Mouse (Mus musculus): ENCODE data around the gene Tac2.
A peak's percentile ranks its signal among the peaks of the same experiment; 100 is the strongest.

Gene Tac2

DNA sequence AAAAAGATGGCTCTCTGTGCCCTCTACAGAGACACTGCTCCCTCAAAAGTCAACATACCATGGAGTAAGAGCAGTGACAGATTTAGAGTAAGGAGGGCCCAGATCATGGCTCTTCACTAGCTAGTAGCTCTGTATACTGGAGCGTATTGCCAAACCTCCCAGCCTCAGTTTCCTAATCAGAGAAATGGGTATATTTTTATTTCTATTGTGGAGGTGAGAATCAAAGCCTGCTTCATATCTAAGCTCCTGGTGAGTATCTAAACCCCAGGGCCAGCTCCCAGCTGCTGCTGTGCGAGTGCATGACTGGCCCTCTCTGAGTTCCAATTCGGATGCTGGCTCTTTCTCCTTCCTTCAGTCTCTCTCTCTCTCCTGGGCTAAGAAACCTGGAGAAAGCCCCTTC lies at the start of gene Tac2:
Gene Tac2, plus strand, starts transcription at position 301 of the 400 bp plus-strand sequence.
- no peak for DNase-seq

- peak; percentile 73 for DNase-seq
Measured at GRCm38 (mm10) chr10:127674794-127675522, 49.3 kb upstream of the Tac2 start.

DNA sequence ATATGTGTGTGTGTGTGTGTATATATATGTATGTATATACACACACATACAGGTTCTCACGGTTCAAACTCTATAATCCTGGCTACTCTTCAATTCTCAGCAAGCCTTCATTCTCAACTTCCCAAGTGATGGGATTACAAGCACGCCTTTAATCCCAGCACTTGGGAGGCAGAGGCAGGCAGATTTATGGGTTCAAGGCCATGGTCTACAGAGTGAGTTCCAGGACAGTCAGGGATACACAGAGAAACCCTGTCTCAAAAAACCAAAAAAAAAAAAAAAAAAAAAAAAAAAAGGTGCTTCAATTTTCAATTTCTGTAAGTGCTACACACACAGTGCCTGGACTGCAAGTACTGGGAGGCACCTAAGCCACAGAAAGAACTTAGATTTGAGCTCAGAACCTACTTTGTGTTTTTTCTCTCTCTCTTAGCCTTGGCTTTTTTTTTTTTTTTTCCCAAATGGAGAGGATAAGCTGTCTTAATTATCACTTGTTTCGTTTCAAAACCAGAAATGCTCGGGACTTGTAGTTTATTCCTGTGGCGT lies 48.3 kb upstream of the Tac2 start:
- no peak for DNase-seq

- peak; percentile 99 for DNase-seq
Measured at GRCm38 (mm10) chr10:127676691-127677548, 47.4 kb upstream of the Tac2 start.

DNA sequence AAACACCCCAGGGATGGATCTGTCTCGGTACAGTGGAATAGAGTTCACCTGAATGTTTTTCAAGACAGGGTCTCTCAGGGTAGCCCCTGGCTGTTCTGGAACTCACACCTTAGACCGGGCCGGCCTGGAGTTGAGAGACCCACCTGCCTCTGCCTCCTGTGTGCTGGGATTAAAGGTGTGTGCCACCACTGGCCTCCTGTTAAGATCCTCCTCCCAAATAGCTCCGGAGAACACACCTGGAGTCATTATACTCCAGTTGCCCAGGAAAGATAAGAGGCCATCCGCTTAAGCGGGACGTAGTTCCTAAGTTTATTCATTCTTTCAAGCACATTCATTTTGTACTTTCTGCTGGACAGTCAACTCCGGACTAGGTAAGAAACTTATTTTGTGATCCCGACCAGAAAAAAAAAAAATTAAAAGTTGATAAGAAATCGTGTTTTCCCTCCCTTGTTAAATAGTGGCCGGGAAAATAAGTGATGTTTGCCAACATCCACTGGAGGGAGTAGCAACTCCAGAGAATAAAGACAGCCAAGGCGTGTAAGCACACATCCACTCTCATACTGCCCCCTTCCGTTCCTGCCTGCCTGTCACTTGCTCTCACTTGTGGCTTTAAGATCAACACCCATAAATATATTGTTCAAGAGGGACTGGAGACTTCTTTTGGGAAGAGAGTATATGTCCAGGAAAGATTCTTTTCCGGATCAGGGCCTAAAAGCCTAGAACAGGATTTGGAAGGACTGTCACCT lies 46.5 kb upstream of the Tac2 start:
- peak; percentile 85 for DNase-seq

GRCm38 (mm10) chr10:127679208-127679607 lies 45.1 kb upstream of the Tac2 start:
- no peak for DNase-seq

DNA sequence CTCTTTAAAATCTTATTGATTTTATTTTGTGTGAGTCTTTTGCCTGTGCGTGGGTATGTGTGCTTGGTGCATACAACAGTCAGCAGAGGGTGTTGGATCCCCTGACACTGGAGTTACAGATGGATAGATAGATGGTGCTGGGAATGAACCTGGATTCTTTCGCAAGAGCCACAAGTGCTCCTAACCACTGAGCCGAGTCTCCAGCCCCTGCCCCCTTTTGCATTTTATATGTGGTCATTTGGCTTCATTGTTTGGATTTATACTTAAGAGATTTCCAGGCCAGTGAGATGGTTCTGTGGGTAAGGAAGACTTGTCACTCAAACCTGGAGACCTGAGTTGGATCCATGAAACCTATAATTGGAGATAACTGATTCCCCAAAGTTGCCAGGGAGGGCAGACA lies 44.4 kb upstream of the Tac2 start:
- no peak for DNase-seq

DNA sequence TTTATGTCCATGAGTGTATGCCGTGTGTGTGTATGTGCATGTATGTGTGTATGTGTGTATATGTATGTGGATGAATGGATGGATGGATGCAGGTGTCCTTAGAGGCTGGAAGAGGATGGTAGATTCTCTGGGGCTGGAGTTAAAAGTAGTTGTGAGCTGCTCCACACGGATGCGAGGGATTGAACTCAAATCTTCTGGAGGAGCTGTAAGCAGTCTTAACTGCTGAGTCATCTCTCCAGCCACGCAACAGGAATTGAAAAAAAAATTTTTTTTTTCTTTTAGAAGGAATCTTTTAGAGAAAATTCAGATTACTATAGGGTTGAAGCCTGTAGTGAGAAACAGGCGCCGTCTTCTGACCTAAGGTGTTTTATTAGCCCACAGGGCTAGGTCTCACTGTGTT lies 41.4 kb upstream of the Tac2 start:
- DNase-seq, result no peak

GRCm38 (mm10) chr10:127691053-127691452 lies 33.2 kb upstream of the Tac2 start:
- no peak for DNase-seq

GRCm38 (mm10) chr10:127694636-127695035 lies 29.6 kb upstream of the Tac2 start:
- DNase-seq, result peak; percentile 49

- DNase-seq, result no peak
Measured at GRCm38 (mm10) chr10:127695775-127696174, 28.5 kb upstream of the Tac2 start.

DNA sequence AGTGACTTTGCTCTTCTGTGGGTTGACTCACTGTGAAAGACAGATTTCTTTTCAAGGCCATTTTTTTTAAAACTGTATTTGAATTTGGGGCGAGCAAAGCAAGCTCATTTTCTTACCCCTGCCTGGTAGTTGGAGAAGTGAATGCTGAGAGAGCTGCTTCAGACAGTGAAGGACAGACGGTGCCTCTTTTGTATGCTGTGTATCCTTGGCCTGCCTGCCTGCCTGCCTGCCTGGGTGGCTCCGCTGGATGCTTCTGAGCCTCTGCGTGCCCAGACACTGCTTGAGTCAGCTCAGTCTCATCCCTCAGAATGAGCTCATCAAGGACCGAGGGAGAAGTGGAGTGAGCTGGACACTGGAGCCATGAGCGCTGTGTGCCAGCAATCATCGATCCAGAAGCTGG lies 25.3 kb upstream of the Tac2 start:
- no peak for DNase-seq

DNA sequence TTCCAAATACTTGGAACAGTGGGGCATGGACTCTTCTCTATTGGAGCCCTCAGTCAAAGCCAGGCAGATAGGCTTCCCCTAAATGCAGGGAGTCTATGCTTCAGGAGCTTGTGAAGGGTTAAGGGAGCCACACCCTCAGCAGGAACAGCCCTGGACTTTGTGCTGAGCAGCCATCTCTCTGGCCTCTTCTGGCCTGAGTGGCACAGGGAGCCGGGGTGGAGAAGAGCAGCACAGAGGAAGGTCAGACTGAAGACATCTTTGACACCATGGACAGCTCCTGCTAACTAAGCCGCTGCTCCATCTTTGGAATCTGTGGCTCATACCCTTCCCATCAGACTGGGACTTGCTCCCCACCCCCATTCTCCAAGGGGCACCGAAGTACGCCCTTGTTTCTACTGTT lies 21.0 kb upstream of the Tac2 start:
- peak; percentile 55 for DNase-seq

DNA sequence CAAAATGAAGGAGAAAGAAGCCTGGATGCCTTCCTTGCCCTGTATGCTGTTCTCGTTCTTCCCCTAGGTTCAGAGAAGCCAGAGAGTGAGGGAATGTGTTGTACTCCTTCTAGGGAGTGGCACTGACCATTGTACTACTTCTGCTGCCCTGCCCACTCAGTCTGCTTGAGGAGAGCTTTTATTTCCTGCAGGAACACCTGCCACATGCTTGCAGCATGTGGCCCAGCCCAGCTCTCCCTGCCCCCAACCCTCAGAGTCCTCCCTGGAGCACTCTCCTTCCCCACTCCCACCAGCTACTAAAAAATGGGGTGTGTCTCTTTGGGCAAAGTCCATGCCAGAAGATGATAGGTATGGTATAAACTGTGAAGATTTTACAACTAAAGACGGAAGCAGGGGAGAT lies 20.0 kb upstream of the Tac2 start:
- no peak for DNase-seq

DNA sequence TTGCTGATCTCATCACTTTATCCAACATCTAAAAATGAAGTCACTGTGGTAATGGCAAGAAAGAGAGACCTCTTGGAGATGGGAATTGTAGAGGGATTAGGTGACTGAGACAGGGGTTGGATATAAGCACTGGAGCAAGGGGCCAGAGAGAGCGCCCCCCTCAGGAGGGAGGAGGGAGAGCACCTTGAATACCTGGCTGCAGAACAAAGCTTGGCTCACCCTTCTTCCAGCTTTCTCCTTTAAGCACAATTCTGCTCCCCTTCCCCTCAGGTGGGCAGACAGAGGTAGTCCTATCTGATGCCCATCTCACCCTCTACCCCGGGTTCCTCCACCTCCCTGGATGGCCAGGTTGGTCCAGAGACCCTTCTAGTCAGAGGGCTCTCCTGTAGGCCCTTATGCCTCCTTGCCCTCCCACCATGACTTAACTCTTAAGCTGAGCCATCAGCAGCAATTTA lies 19.5 kb upstream of the Tac2 start, which contains the start of gene Myo1a:
Gene Myo1a, plus strand, starts transcription at position 405 of the 455 bp plus-strand sequence.
- no peak for DNase-seq

DNA sequence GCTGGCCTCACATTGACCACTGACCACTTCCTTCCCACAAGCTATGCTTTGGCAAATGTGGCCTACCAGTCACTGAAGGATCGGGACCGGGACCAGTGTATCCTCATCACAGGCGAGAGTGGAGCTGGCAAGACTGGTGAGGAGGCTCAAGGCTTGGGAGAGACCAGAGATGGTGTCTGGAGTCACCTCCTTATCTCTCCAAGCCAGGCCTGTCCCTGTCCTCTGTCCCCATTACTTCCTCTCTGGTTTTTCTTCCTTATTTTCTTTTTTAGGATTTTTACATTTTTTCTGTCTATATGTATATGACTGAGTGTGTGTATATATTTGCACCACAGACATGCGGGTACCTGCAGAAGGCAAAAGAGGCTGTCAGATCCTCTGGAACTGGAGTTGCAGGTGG lies 18.5 kb upstream of the Tac2 start:
- DNase-seq, result no peak

- no peak for DNase-seq
Measured at GRCm38 (mm10) chr10:127707721-127708120, 16.6 kb upstream of the Tac2 start.

DNA sequence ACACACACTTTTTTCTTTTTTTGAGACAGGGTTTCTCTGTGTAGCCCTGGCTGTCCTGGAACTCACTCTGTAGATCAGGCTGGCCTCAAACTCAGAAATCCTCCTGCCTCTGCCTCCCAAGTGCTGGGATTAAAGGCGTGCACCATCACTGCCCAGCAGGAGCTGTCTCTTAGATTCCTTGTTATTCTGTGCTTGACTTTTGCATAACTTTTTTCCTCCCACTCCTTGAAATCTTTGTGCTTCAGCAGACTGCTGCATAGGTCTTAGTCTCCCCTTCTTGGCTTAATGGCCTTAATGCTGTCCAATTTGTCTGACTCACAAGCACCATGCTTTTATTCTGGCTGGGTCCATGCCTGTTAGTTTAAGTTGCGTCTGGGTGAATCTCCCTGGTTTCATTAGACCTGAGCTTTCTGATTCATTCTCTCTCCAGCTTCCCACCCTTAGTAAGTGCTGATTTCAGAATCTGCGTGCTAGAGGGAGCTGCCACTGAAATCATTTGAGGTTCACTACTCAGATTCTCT lies 15.4 kb upstream of the Tac2 start:
- no peak for DNase-seq

- no peak for DNase-seq
Measured at GRCm38 (mm10) chr10:127710331-127710730, 13.9 kb upstream of the Tac2 start.

DNA sequence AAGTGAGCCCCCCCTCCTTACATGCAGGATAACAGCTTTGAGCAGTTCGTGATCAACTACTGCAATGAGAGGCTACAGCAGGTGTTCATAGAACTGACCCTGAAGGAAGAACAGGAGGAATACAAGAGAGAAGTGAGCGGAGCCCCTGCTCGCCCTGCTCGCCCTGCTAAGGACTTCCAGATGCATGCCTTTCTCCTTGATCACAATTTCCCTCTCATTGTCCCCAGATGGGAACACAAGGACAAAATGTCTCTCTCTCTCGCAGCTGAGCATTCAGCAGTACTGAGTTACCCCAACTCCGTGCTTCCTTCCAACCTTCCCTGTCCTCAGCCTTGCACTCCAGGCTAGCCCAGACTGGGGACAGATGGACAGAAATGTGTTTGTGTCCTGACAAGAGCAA lies 11.5 kb upstream of the Tac2 start:
- no peak for DNase-seq

- DNase-seq, result no peak
Measured at GRCm38 (mm10) chr10:127721671-127722418, 2.4 kb upstream of the Tac2 start.

DNA sequence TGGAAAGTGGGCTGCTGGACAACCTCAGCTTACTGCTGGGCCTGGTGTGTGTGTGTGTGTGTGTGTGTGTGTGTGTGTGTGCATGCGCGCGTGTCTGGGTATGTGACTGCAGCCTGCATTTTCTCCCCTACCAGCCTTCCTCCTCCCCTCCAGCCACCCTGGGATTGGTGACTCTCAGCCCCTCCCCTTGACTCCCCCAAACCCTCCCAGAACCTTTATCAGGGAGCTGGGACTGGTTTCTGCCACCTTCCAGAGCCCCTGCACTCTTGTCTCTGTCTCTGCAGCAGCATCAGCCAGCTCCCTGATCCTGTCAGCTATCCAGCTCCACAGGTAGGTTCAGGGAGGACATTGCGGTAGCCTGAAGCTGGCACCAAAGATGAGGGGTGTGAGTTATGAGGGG lies 858 bp downstream of the Tac2 start:
- DNase-seq, result no peak
